Mouse (Mus musculus) Muller cell, postnatal 12 days (primary cell): ENCODE measurements around the gene Nmur1.
A peak's percentile ranks its signal among the peaks of the same experiment; 100 is the strongest.

Source experiments
- DNase-seq: peaks from one replicate; pipeline ENCODE4 v3.0.0-alpha.2; 2015; ENCODE audit errors: inconsistent ontology term

Nmur1 gene

GRCm38 (mm10) chr1:86440887-86441723 is 15.1 kb upstream of the Nmur1 start:
- DNase-seq, result peak; percentile 57

DNA sequence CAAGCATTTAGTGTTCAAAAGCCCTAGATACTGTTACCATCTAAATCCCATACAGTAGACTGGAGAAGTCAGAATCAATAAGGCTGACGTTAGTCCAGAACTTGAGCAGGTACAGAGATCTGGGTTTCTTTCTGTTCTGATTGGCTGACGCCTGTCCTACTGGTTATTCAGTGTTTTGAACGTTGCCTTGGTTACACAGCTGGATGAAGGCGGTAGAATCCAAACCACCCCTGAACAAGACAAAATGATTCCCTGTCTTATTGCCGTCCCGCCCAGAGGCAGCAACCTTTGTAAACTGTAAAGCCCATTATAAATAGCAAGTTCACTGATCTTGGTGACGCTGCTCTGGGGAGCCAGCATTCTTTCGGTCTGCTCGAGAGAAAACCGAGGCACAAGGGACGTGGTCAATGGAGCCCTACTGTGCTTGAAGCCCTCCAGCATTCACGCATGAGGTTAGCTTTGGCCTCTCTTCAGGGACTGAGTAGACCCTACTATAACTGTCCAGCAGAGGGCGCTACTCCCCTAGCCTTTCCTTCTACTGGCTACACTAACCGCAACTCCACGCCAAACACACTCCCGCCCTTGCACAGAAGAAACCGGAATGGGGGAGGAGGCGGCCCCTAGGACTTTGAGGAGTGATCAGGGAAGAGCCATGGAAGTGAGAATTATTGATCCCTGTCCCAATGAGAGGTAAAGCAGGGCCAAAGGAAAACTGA is 14.3 kb upstream of the Nmur1 start:
- DNase-seq, result peak; percentile 88

GRCm38 (mm10) chr1:86439487-86440170 is 13.6 kb upstream of the Nmur1 start:
- DNase-seq, result peak; percentile 49

DNA sequence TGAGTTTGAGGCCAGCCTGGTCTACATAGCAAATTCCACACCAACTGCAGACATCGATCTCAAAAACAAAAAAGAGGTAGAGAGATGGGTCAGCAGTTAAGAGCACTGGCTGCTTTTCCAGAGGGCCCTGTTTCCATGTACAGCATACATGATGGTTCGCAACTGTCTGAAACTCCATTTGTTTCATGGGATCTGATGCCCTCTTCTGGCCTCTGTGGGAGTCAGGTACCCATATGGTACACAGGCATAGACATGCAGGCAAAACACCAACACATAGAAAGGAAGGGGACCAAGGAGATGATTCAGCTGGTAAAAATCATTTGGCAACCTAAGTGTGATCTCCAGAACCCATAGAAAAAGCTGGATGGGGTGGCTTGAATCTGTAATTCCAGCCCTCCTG is 12.5 kb upstream of the Nmur1 start:
- DNase-seq, result no peak

DNA sequence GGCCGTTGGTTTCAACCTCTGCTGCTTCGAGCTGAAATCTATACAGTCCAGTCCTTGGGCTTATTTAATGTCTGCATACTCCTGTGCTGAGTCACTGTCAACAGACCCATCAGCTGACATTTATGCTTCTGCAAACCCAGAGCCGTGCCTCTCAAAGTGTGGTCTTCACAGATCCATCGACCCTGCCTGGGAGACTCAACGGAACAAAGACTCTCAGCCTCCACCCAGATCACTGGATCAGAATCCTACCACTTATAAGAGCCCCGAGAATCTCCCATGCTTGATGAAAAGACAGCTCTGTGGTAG is 11.9 kb upstream of the Nmur1 start:
- DNase-seq, result no peak

DNA sequence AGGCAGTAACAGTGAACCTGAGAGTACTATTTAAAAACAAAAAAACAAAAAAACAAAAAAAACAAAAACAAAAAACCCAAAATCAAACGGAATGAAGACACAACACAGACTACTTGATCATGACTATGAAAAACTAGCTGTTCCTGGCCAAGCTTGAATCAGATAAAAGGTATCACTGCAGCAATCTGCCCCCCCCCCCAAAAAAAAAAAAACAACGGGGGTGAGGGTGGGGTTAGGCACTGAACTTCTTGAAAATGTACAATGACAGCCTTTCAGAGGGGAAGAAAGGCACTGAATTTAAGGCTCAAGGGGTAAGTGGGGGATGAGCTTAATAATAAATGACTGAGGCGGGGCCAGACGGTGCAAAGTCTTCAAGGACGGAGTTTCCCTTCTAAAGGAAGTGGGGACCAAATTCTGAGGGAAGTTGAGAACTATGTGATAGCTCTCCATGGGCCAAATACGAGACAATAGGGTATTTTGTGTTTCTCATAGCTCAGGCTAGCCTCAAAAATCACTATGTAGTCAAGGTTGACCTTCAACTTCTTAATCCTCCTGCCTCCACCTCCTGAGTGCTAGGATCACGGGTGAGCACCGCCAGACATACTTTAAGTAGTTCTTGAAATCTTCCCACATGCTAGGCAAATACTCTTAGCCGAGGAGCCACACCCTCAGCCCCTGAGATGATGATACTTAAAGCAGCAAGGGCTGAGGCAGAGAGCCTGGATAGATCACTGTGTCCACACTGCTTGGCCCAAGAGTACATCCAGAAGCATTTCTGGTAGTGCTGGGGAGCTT is 11.4 kb upstream of the Nmur1 start:
- DNase-seq, result no peak

- DNase-seq, result peak; percentile 86
These were observed 9.3 kb upstream of the Nmur1 start for GRCm38 (mm10) chr1:86435302-86435821.

DNA sequence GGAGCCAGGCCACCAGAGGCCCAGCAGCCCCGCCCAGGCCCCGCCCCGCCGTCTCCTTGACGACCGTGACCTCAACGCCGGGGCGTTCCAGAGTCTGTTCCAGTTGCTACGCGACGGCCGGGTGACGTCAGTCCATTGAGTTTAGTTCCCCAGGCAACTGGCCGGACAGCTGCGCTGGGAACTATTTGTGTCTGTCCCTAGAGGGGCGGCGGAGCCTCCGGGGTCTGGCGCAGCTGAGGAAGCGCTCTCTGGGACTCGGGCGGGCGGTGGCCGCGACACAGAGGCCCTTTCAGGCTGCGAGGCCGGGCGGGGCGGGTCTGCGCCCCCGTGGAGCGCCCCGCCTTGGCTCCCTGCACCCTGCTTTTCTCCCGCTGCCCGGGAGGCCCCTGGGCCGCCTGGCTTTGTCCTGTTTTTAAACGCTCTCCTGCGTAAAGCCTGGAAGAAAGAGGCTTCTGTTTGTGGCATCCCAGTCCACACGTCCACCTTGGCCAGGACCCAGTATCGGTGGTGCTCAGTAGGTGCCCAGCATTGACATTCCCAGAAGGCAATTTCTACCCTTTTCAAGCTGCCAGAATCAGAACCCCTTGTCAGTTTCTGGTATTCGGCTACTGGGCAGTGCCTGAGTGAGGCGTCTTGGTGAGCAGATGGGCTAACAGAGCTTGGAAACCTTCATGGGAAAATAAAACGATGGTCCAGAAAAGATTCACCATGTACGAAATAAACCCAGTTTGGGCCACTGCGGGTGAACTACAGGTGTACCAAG is 8.6 kb upstream of the Nmur1 start:
- peak; percentile 99 for DNase-seq

GRCm38 (mm10) chr1:86434001-86434400 is 8.0 kb upstream of the Nmur1 start:
- DNase-seq, result peak; percentile 89

GRCm38 (mm10) chr1:86433359-86433758 is 7.3 kb upstream of the Nmur1 start:
- DNase-seq, result no peak

DNA sequence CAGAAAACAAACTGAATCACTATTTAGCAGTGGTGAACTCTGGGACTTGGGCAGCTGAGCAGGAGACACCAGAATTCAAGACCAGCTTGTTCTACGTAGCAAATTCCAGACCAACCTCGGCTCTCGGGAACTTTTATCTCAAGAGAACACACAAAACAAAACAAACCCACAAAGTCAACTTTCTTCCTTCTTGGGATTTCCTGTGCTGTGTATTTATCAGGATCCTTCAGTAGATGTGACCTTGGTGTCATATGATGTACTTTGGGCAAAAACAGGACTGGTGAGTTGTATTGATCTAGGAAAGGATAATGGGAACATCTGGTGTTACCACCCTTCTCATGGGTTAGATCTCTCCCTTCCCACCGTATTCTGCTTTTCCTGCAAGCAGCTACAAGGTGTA is 6.8 kb upstream of the Nmur1 start:
- DNase-seq, result no peak

- peak; percentile 57 for DNase-seq
These were observed 4.0 kb upstream of the Nmur1 start for GRCm38 (mm10) chr1:86430056-86430455.

DNA sequence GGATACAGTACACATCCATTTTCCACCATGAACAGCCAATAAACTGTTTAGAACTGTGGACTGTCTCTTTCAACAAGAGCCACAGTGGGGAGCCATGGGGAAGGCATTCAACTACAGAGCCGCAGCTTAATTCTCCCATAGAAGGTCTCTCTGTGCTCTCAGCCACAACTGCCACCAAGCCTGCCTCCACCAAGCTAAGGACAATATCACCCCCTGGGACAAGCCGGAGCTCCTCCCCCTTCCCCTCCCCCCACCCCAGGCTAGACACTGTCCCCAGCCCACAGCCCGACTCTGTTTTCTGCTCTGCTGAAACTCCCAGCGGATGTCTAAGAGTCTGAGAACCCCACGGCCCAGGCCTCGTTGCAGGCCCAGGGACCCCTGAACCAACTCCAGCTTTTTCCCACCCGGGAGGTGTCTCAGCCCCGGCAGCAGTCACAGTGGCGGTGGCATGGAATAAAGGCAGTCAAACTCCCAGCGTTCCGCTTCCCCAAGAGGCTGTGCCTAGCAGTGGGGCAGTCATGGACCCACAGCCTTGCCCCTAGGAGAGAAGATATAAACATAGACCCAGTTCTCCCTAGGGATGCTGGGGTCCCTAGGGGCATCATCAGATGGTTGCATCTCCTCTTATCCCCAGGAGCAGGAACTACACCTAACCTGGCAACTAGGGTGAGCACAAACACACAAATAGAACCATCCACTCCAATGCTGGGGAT is 1.0 kb downstream of the Nmur1 start:
- no peak for DNase-seq

DNA sequence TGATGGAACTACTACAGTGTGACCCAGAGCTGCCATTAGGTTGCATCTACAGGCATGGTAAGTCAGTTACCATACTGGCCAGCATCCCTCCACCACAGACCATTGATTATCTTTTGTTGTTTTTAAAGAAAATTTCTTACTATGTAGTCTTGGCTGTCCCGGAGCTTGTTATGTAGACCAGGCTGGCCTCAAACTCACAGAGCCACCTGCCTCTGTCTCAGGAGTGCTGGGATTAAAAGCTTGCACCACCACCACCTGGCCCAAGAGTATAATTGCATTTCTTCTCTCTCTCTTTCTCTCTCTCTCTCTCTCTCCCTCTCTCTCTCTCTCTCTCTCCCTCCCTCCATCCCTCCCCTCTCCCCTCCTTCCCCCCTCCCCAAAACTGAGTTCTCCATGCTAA is 1.7 kb downstream of the Nmur1 start:
- DNase-seq, result no peak

- no peak for DNase-seq
These were observed 2.1 kb downstream of the Nmur1 start for GRCm38 (mm10) chr1:86423879-86424278.

DNA sequence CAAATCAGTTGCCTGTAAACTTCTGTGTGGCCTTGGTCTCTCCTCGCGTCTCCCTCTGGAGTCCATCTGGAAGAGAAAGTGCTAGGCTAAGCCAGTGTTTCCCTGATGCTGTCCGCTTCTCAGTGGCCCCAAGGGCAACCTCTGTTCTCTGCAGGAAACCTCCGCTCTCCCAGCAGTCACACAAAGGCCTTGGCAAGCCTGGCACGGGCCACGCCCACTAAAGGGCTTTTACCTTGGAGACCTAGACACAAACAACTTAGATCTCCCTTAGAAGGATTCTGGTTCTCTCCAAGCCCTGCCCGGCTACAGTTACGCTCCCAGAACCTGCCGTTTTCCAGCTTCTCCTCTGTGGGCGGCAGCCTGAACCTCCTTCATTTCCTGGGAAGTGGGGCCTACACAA is 5.0 kb downstream of the Nmur1 start:
- DNase-seq, result no peak

- no peak for DNase-seq
These were observed 9.7 kb downstream of the Nmur1 start for GRCm38 (mm10) chr1:86416321-86416720.

- no peak for DNase-seq
These were observed 10.3 kb downstream of the Nmur1 start for GRCm38 (mm10) chr1:86415612-86416184.

GRCm38 (mm10) chr1:86415144-86415543 is 10.9 kb downstream of the Nmur1 start:
- DNase-seq, result no peak

- no peak for DNase-seq
These were observed 11.3 kb downstream of the Nmur1 start for GRCm38 (mm10) chr1:86414715-86415114.
